Mouse (Mus musculus): ENCODE results near the gene Gadd45a. TPM values are rescaled to one million over a fixed set of nuclear protein-coding genes. Genes with fewer than 3 reads are reported as not detected.
A peak's percentile ranks its signal among the peaks of the same experiment; 100 is the strongest.
"Not testable (repeated sequence)": the region's sequence is repeated elsewhere in the genome, so short reads cannot be mapped to it uniquely, and the experiment has no call there.

Gadd45a gene
- polyA plus RNA-seq, 1 experiment from 2014 or later = 14.8 TPM

DNA sequence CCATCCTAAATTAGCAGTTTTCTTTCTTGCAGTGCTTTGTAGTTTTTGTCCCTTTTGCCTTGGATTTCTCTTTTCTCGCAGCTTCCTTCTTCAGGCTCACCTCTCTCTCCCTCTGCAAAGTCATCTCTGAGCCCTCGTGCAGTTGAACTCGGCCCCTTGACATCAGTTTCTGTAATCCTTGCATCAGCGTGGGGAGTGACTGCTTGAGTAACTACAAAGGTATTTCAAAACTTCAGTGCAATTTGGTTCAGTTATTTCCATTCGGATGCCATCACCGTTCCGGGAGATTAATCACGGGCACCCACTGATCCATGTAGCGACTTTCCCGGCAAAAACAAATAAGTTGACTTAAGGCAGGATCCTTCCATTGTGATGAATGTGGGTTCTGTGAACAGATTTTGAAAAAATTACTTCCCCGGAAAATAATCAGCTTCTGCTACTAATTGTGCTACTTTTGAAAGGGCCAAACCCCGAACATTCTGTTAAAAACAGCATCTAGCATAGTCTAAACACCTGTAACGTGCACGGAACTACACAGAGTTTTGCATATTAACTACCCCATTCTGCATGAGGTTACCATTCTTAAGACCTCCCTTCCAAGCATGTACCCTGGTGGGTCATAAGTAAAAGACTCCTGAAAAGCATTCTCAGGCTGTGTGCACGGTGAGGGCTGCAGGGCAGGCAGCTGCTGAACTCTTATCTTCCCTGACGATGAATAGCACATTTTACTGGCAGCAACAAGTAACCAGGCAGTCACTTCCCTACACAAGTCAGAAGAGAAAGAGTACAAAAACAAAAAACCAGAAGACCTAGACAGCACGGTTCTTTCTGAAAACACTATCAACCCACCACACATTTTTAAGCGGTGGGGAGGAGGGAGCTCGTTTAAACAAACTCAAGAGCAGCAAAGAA is 1.6 kb downstream of the Gadd45a start:
- DNase-seq (ENCODE audit: low spot score) = no peak
- ATAC-seq (ENCODE audit: low FRiP score) = no peak

DNA sequence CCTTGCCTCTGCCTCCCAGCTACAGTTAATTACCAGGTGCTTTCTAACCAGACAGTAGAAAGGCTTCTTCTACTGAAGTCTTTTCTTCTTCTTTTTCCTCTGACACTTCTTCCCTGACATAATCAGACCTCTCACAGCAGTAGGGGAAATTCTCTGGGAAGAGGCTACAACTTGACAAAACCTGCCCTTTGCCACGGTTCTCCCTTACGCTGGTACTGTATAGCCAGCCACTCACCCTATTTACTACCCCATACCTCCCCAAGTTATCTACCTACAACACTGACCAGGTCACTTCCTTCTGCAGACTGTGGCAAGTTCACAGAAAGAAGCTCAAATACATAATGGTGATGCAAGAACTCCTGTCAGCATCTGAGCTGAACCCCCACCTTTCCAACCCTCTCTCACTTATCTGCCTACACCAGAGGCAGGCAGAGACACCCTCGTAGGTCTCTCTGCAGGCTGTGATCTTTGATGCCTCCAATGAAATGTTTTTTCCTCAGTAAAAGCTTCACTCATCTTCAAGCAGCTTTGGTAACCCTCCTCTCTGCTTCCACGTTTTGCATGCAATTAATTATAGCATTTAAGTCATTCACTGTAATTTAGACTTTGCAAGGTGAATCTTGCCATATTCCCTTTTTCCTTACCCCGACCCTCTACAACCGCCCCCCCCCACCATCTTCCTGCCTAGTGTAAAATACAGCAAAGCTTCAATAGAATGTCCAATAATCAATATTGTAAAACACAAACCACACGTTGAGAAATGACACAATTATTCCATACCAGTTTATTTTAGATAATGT is 2.7 kb downstream of the Gadd45a start:
- WGBS = 47% methylated on average over 7 of the region's 7 CpGs
- peak overlapping the region; percentile 39 for H3K4me2 ChIP-seq (replicated peaks)
- H3K36me3 ChIP-seq (replicated peaks; ENCODE audit: control insufficient read depth, insufficient read depth) = no peaks in the 10 kb centered on the region
- H3K27ac ChIP-seq = no peak overlapping the region
- peak overlapping the region; percentile 15; the same call in 1 of the 2 replicates for H3K4me3 ChIP-seq (replicated peaks; ENCODE audit: low read length)
- H3K9me3 ChIP-seq (ENCODE audit: control insufficient read depth, low read length) = no peaks in the 10 kb centered on the region
- H3K9ac ChIP-seq = peak overlapping the region; percentile 31; the same call in 1 of the 2 replicates
- DNase-seq (ENCODE audit: low spot score) (no peak), ATAC-seq (ENCODE audit: low FRiP score) (no peak)
- H3K4me1 ChIP-seq (replicated peaks; ENCODE audit: control insufficient read depth, insufficient read depth, low read length) = peaks cover 22% of the 10 kb centered on the region
- H3K27me3 ChIP-seq (ENCODE audit: control insufficient read depth, insufficient read depth, low read length) = peaks cover 10% of the 10 kb centered on the region; the same call in 1 of the 2 replicates

More for the DNA sequence above, 1.6 kb downstream of the Gadd45a start:
- 9% methylated on average over 19 of the region's 19 CpGs for WGBS
- Histone ChIP-seq H3K9ac (peak overlapping the region; percentile 90), H3K9me3 (ENCODE audit: control insufficient read depth, low read length) (no peaks in the 10 kb centered on the region), H3K27me3 (ENCODE audit: control insufficient read depth, insufficient read depth, low read length) (peaks cover 10% of the 10 kb centered on the region; the same call in 1 of the 2 replicates), H3K4me3 (replicated peaks; ENCODE audit: low read length) (peak overlapping the region; percentile 72), H3K36me3 (replicated peaks; ENCODE audit: control insufficient read depth, insufficient read depth) (no peaks in the 10 kb centered on the region), H3K27ac (peak overlapping the region; percentile 93), H3K4me1 (replicated peaks; ENCODE audit: control insufficient read depth, insufficient read depth, low read length) (peaks cover 16% of the 10 kb centered on the region), H3K4me2 (replicated peaks) (peak overlapping the region; percentile 77)

DNA sequence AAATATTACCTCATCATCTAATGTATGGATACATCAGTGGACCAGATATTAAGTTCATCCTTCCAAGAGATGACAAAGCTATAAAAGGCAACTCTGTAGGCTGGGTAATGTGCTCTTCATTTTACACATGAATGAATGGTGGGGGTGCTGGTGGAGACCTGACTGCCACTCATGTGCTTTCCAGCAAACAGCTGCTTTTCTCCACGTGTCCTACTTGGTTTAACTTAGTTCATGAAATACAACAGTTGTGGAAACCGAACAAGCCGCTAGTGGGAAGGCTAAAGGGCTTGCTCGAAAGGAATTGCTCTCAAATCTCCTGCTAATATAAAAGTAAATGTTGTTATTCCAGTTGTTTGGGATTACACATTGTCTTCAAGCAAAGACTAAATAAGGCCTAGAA is 3.7 kb downstream of the Gadd45a start:
- Histone ChIP-seq H3K9me3 (ENCODE audit: control insufficient read depth, low read length) (no peaks in the 10 kb centered on the region), H3K9ac (no peak overlapping the region), H3K4me2 (replicated peaks) (no peak overlapping the region), H3K27ac (no peak overlapping the region), H3K27me3 (ENCODE audit: control insufficient read depth, insufficient read depth, low read length) (peaks cover 10% of the 10 kb centered on the region; the same call in 1 of the 2 replicates), H3K36me3 (replicated peaks; ENCODE audit: control insufficient read depth, insufficient read depth) (no peaks in the 10 kb centered on the region), H3K4me3 (replicated peaks; ENCODE audit: low read length) (no peak overlapping the region), H3K4me1 (replicated peaks; ENCODE audit: control insufficient read depth, insufficient read depth, low read length) (peaks cover 22% of the 10 kb centered on the region)
- no peak for DNase-seq (ENCODE audit: low spot score)
- 72% methylated on average over 4 of the region's 4 CpGs for WGBS
- no peak for ATAC-seq (ENCODE audit: low FRiP score)

DNA sequence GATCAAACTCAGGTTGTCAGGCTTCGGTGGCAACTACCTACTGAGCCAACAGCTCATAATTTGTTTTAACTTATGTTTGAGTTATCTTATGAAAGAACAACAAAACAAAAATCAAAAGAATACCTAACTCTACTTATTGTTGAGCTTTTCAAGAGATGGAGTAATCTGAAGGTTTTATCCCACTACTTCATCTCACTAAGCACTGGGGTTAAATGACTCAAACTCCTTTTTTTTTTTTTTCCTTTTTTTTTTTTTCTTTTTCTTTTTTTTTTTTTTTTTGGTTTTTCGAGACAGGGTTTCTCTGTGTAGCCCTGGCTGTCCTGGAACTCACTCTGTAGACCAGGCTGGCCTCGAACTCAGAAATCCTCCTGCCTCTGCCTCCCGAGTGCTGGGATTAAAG is 4.3 kb downstream of the Gadd45a start:
- H3K4me2 ChIP-seq (replicated peaks); H3K9ac ChIP-seq; H3K27me3 ChIP-seq (ENCODE audit: control insufficient read depth, insufficient read depth, low read length); H3K36me3 ChIP-seq (replicated peaks; ENCODE audit: control insufficient read depth, insufficient read depth); DNase-seq (ENCODE audit: low spot score); H3K27ac ChIP-seq; ATAC-seq (ENCODE audit: low FRiP score); H3K4me3 ChIP-seq (replicated peaks; ENCODE audit: low read length); H3K9me3 ChIP-seq (ENCODE audit: control insufficient read depth, low read length): not testable (repeated sequence)
- WGBS = 93% methylated on average over 3 of the region's 4 CpGs
- peaks cover 22% of the 10 kb centered on the region for H3K4me1 ChIP-seq (replicated peaks; ENCODE audit: control insufficient read depth, insufficient read depth, low read length)

DNA sequence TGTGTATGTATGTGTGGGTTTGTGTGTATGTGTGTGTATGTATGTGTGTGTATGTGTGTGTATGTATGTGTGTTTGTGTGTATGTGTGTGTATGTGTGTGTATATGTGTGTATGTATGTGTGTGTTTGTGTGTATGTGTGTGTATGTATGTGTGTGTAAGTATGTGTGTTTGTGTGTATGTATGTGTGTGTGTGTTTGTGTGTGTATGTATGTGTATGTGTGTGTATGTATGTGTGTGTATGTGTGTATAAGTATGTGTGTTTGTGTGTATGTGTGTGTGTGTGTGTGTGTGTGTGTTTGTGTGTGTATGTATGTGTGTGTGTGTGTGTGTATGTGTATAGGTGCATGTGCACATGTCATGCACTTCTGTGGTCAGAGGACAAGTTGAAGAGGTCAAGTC is 4.7 kb downstream of the Gadd45a start:
- H3K36me3 ChIP-seq (replicated peaks; ENCODE audit: control insufficient read depth, insufficient read depth); H3K27me3 ChIP-seq (ENCODE audit: control insufficient read depth, insufficient read depth, low read length); H3K4me2 ChIP-seq (replicated peaks); DNase-seq (ENCODE audit: low spot score); H3K9me3 ChIP-seq (ENCODE audit: control insufficient read depth, low read length); H3K9ac ChIP-seq; ATAC-seq (ENCODE audit: low FRiP score); H3K4me3 ChIP-seq (replicated peaks; ENCODE audit: low read length); H3K27ac ChIP-seq: not testable (repeated sequence)
- peaks cover 22% of the 10 kb centered on the region for H3K4me1 ChIP-seq (replicated peaks; ENCODE audit: control insufficient read depth, insufficient read depth, low read length)

DNA sequence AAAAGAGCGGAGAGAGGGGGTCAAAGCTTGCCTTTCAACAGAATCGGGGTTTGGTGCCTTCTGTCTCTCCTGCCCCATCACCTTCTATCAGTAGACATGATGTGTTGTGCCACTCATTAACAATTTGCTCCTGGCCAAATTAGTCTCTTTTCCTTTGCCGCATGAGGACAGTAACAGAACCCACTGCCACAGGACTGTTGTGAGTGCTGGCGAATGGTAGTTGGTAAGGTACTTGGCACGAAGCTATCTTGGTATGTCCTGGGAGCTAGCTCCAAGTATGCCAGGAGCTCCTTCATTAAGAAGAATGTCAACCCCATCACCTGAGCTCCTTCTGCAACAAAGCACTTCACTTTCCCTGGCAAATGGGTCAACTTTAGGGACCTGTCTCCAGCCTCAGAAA is 6.4 kb downstream of the Gadd45a start:
- peaks cover 20% of the 10 kb centered on the region for H3K4me1 ChIP-seq (replicated peaks; ENCODE audit: control insufficient read depth, insufficient read depth, low read length)
- no peaks in the 10 kb centered on the region for H3K9me3 ChIP-seq (ENCODE audit: control insufficient read depth, low read length)
- H3K27me3 ChIP-seq (ENCODE audit: control insufficient read depth, insufficient read depth, low read length) = peaks cover 10% of the 10 kb centered on the region; the same call in 1 of the 2 replicates
- H3K9ac ChIP-seq = no peak overlapping the region
- no peak overlapping the region for H3K4me2 ChIP-seq (replicated peaks)
- WGBS = 26% methylated on average over 5 of the region's 5 CpGs
- H3K36me3 ChIP-seq (replicated peaks; ENCODE audit: control insufficient read depth, insufficient read depth) = no peaks in the 10 kb centered on the region
- DNase-seq (ENCODE audit: low spot score) = no peak
- no peak overlapping the region for H3K4me3 ChIP-seq (replicated peaks; ENCODE audit: low read length)
- no peak for ATAC-seq (ENCODE audit: low FRiP score)
- no peak overlapping the region for H3K27ac ChIP-seq

DNA sequence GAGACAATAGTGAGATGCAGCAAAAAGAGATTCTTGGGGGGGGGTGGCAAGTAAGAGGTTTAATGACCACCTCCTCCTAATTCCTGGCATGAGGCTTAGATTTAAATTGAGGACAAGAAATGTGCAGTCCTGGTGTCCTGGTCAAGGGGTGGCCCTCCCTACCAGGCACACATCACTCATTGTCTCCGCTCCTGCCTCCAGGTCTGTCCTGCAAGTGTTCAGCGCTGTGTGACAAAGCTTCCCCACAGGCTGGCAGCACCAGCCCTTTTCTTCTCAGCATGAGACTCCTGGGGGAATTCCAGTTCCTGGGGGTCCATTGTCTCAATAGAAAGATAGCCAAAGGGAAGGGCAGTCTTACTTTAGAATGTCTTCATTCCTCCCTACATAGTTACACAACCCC is 6.8 kb downstream of the Gadd45a start:
- peaks cover 10% of the 10 kb centered on the region; the same call in 1 of the 2 replicates for H3K27me3 ChIP-seq (ENCODE audit: control insufficient read depth, insufficient read depth, low read length)
- DNase-seq (ENCODE audit: low spot score) (no peak), ATAC-seq (ENCODE audit: low FRiP score) (0 out of 2 replicates have a peak, but pooled peaks have one; percentile 26)
- no peaks in the 10 kb centered on the region for H3K9me3 ChIP-seq (ENCODE audit: control insufficient read depth, low read length)
- H3K4me2 ChIP-seq (replicated peaks) = no peak overlapping the region
- H3K36me3 ChIP-seq (replicated peaks; ENCODE audit: control insufficient read depth, insufficient read depth) = no peaks in the 10 kb centered on the region
- no peak overlapping the region for H3K9ac ChIP-seq
- WGBS = 13% methylated on average over 2 of the region's 2 CpGs
- no peak overlapping the region for H3K4me3 ChIP-seq (replicated peaks; ENCODE audit: low read length)
- peaks cover 16% of the 10 kb centered on the region for H3K4me1 ChIP-seq (replicated peaks; ENCODE audit: control insufficient read depth, insufficient read depth, low read length)
- H3K27ac ChIP-seq = no peak overlapping the region

DNA sequence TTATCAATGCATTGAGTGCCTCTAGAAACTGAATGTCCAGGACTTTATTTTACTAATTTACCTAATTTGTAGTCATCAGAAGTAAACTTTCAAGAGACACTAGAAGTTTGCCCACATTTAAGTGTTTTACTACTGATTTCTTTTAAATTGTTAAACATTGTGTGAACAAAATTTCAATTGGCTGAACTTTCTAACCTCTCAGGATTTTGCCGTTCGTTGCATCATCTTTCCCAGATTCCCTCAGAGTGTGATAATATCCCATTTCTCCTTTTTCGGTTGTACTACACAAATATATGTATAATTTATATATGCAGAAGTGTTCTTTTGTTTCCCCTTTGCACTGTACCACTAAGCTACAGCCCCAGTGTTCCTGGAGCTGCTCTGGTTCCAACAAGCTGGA is 7.3 kb downstream of the Gadd45a start:
- Histone ChIP-seq H3K9ac (no peak overlapping the region), H3K27me3 (ENCODE audit: control insufficient read depth, insufficient read depth, low read length) (peaks cover 10% of the 10 kb centered on the region; the same call in 1 of the 2 replicates), H3K4me2 (replicated peaks) (no peak overlapping the region), H3K27ac (no peak overlapping the region), H3K9me3 (ENCODE audit: control insufficient read depth, low read length) (no peaks in the 10 kb centered on the region), H3K4me3 (replicated peaks; ENCODE audit: low read length) (no peak overlapping the region), H3K4me1 (replicated peaks; ENCODE audit: control insufficient read depth, insufficient read depth, low read length) (peaks cover 14% of the 10 kb centered on the region; the same call in 1 of the 2 replicates), H3K36me3 (replicated peaks; ENCODE audit: control insufficient read depth, insufficient read depth) (no peaks in the 10 kb centered on the region)
- no peak for ATAC-seq (ENCODE audit: low FRiP score)
- 30% methylated on average over 3 of the region's 3 CpGs for WGBS
- no peak for DNase-seq (ENCODE audit: low spot score)

Data from hindbrain, embryonic 14.5 days (tissue).